Mouse (Mus musculus) neural tube, embryonic 10.5 days (tissue): Measurements from ENCODE around the gene Veph1.

Source experiments
- DNase-seq: peaks from one replicate; pipeline ENCODE4 v3.0.0-alpha.2; 2017; ENCODE audit warnings: low spot score; ENCODE audit errors: extremely low spot score

The Veph1 gene

GRCm38 (mm10) chr3:66224931-66225537 is 71.6 kb downstream of the Veph1 start:
- no peak for DNase-seq

GRCm38 (mm10) chr3:66221243-66221611 is 75.4 kb downstream of the Veph1 start:
- peak; percentile 62 for DNase-seq

GRCm38 (mm10) chr3:66220554-66221242 is 75.9 kb downstream of the Veph1 start:
- DNase-seq: peak; percentile 69

- DNase-seq: peak; percentile 57
These were observed 76.9 kb downstream of the Veph1 start, which contains the start of gene Ptx3 for GRCm38 (mm10) chr3:66219655-66220191. TSS of gene Ptx3 (plus strand) at chr3:66219910.

- DNase-seq: no peak
These were observed 80.9 kb downstream of the Veph1 start for GRCm38 (mm10) chr3:66215759-66216158.

- DNase-seq: no peak
These were observed 83.1 kb downstream of the Veph1 start for GRCm38 (mm10) chr3:66213524-66213923.

- no peak for DNase-seq
These were observed 87.6 kb downstream of the Veph1 start for GRCm38 (mm10) chr3:66208836-66209573.

- no peak for DNase-seq
These were observed 102.6 kb downstream of the Veph1 start for GRCm38 (mm10) chr3:66193910-66194562.

GRCm38 (mm10) chr3:66179647-66180046 is 117.0 kb downstream of the Veph1 start:
- no peak for DNase-seq

GRCm38 (mm10) chr3:66172907-66173306 is 123.7 kb downstream of the Veph1 start:
- DNase-seq: no peak

GRCm38 (mm10) chr3:66169873-66170538 is 126.6 kb downstream of the Veph1 start:
- DNase-seq: no peak

GRCm38 (mm10) chr3:66166606-66167290 is 129.9 kb downstream of the Veph1 start:
- DNase-seq: peak; percentile 30

- DNase-seq: no peak
These were observed 131.6 kb downstream of the Veph1 start for GRCm38 (mm10) chr3:66165026-66165425.

- DNase-seq: no peak
These were observed 132.1 kb downstream of the Veph1 start for GRCm38 (mm10) chr3:66164585-66164984.

- no peak for DNase-seq
These were observed 134.0 kb downstream of the Veph1 start for GRCm38 (mm10) chr3:66162612-66163011.

GRCm38 (mm10) chr3:66157947-66158346 is 138.7 kb downstream of the Veph1 start:
- no peak for DNase-seq

- DNase-seq: no peak
These were observed 159.0 kb downstream of the Veph1 start for GRCm38 (mm10) chr3:66137601-66138000.

GRCm38 (mm10) chr3:66131264-66131950 is 165.2 kb downstream of the Veph1 start:
- no peak for DNase-seq

- DNase-seq: no peak
These were observed 166.9 kb downstream of the Veph1 start for GRCm38 (mm10) chr3:66129689-66130088.

GRCm38 (mm10) chr3:66105493-66105892 is 191.1 kb downstream of the Veph1 start:
- no peak for DNase-seq
